Mouse (Mus musculus): ENCODE measurements around the gene Slc25a12.

DNA sequence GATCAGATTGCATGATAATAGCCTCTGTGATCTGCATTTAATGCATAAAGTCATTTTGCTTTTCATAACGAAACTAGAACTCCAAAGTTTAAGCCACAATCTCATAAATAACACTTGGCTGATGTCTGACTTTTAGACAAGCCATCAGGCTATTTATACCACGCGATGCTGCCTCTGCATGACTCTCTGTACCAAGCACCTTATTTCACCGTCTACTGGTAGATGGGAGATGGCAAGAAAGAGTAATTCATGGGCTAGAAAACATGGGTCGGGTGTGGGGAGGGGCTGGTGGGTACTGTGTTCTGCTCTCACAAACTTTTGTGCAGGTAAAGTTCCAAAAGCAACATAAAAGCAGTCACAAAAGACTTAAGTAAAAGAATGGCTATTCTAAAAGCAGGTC is 27.4 kb downstream of the Slc25a12 start:
- no peak for TF ChIP-seq CTCF (IDR thresholded peaks at IDR 0.05; ENCODE audit: low read depth, low read length)
- no peak for TF ChIP-seq POLR2A (IDR thresholded peaks at IDR 0.05; ENCODE audit: borderline replicate concordance, low read depth, low read length)

All from bone marrow macrophage, adult 2 months (primary cell).